Mouse (Mus musculus) lung, postnatal 0 days (tissue): ENCODE results near the gene Fbxo3. TPM values are rescaled to one million over a fixed set of nuclear protein-coding genes. Genes with fewer than 3 reads are reported as not detected.

ENCODE experiments used
- ATAC-seq: fragments of 200-750 bp; cut with Nextera tagmentation; 2 replicates; pipeline ENCODE4 v1.8.0; 2017; ENCODE audit warnings: moderate library complexity
- DNase-seq: peaks from one replicate; pipeline ENCODE4 v3.0.0-alpha.2; 2016; ENCODE audit warnings: low spot score
- H3K27ac ChIP-seq: fragments of 300-500 bp; sonication (generic); 2 replicates; pipeline ENCODE4 v1.5.1; 2014; ENCODE audit warnings: antibody characterized with exemption, mild to moderate bottlenecking, low read length, mixed read lengths
- H3K27me3 ChIP-seq: fragments of 300-500 bp; sonication (generic); replicated peaks from 2 replicates; pipeline ENCODE4 v1.6.1; 2014; ENCODE audit warnings: low read length, mixed read lengths; ENCODE audit not compliant: insufficient read depth
- H3K36me3 ChIP-seq: fragments of 300-500 bp; sonication (generic); 2 replicates; pipeline ENCODE4 v1.6.1; 2014; ENCODE audit warnings: low read length, mixed read lengths; ENCODE audit not compliant: insufficient read depth
- H3K4me1 ChIP-seq: fragments of 300-500 bp; sonication (generic); 2 replicates; pipeline ENCODE4 v1.6.1; 2014; ENCODE audit warnings: antibody characterized with exemption, low read depth, low read length, mixed read lengths; ENCODE audit not compliant: insufficient read depth
- H3K4me2 ChIP-seq: fragments of 300-500 bp; sonication (generic); replicated peaks from 2 replicates; pipeline ENCODE4 v1.6.1; 2014; ENCODE audit warnings: low read depth, mild to moderate bottlenecking, low read length, moderate library complexity, mixed read lengths
- H3K4me3 ChIP-seq: fragments of 300-500 bp; sonication (generic); 2 replicates; pipeline ENCODE4 v1.5.1; 2014; ENCODE audit warnings: low read depth, low read length
- H3K9ac ChIP-seq: fragments of 300-500 bp; sonication (generic); replicated peaks from 2 replicates; pipeline ENCODE4 v1.6.1; 2014; ENCODE audit warnings: low read depth, mild to moderate bottlenecking
- H3K9me3 ChIP-seq: fragments of 300-500 bp; sonication (generic); 2 replicates; pipeline ENCODE4 v1.6.1; 2016; ENCODE audit warnings: low read length, mixed read lengths
- CTCF ChIP-seq: IDR thresholded peaks from 2 replicates; pipeline ENCODE4 v1.5.1; 2016; ENCODE audit warnings: antibody characterized with exemption, mild to moderate bottlenecking
- EP300 ChIP-seq: IDR thresholded peaks from 2 replicates; pipeline ENCODE4 v1.6.1; 2016; ENCODE audit warnings: antibody characterized with exemption, mild to moderate bottlenecking, control low read depth
- WGBS: fragments of 180-500 bp; shearing (Covaris S2); extraction: QIAGEN DNeasy Blood & Tissue Kit; methylation state at CpG from one replicate; pipeline ENCODE4 v1.1.7; 2014; 5-methylcytosine and 5-hydroxymethylcytosine counted together
- polyA plus RNA-seq: library from polyadenylated mRNA; unstranded; fragments of >200 nt; fragmentation: Nextera tagmentation; extraction: Ambion mirVana; gene quantifications from 2 replicates; pipeline ENCODE4 v1.2.1, GENCODE M21; 2015

Fbxo3 gene
- polyA plus RNA-seq, 1 experiment from 2014 or later: 38.3 TPM

GRCm38 (mm10) chr2:104023096-104023495 lies 4.4 kb upstream of the Fbxo3 start:
- ATAC-seq (no peak), DNase-seq (no peak)
- H3K36me3 ChIP-seq: no peaks in the 10 kb centered on the region
- H3K27ac ChIP-seq: no peak overlapping the region
- H3K4me3 ChIP-seq: no peak overlapping the region
- TF ChIP-seq CTCF (no peak), EP300 (no peak)
- no peaks in the 10 kb centered on the region for H3K27me3 ChIP-seq
- H3K4me1 ChIP-seq: no peaks in the 10 kb centered on the region
- 83% methylated on average over 7 of the region's 7 CpGs for WGBS
- H3K4me2 ChIP-seq: no peak overlapping the region
- no peak overlapping the region for H3K9ac ChIP-seq
- no peaks in the 10 kb centered on the region for H3K9me3 ChIP-seq

- 87% methylated on average over 4 of the region's 4 CpGs for WGBS
- DNase-seq: no peak
- Histone ChIP-seq H3K27ac (no peak overlapping the region), H3K27me3 (no peaks in the 10 kb centered on the region), H3K36me3 (no peaks in the 10 kb centered on the region), H3K4me3 (no peak overlapping the region), H3K9ac (no peak overlapping the region), H3K9me3 (no peaks in the 10 kb centered on the region), H3K4me2 (no peak overlapping the region), H3K4me1 (peaks cover 7% of the 10 kb centered on the region; the same call in 1 of the 2 replicates)
- no peak for TF ChIP-seq CTCF
- no peak for TF ChIP-seq EP300
- ATAC-seq: no peak
Measured at GRCm38 (mm10) chr2:104024656-104025055, 2.9 kb upstream of the Fbxo3 start.

- peaks cover 4% of the 10 kb centered on the region; the same call in 1 of the 2 replicates for H3K36me3 ChIP-seq
Measured at GRCm38 (mm10) chr2:104028139-104028723, 710 bp downstream of the Fbxo3 start, which contains the start of gene 4931422A03Rik. Gene 4931422A03Rik, minus strand, starts transcription at chr2:104028361.

GRCm38 (mm10) chr2:104029074-104029473 lies 1.6 kb downstream of the Fbxo3 start:
- DNase-seq (peak; percentile 10), ATAC-seq (no peak)
- H3K4me3 ChIP-seq: peak overlapping the region; percentile 84; the same call in 1 of the 2 replicates
- WGBS: 46% methylated on average over 2 of the region's 2 CpGs
- no peaks in the 10 kb centered on the region for H3K9me3 ChIP-seq
- TF ChIP-seq CTCF (no peak), EP300 (no peak)
- H3K27ac ChIP-seq: no peak overlapping the region
- H3K4me1 ChIP-seq: peaks cover 7% of the 10 kb centered on the region; the same call in 1 of the 2 replicates
- H3K36me3 ChIP-seq: peaks cover 6% of the 10 kb centered on the region; the same call in 1 of the 2 replicates
- H3K4me2 ChIP-seq: peak overlapping the region; percentile 81
- 0 out of 2 replicates have a peak overlapping the region, but pooled peaks have one; percentile 97 for H3K9ac ChIP-seq
- H3K27me3 ChIP-seq: no peaks in the 10 kb centered on the region

More at GRCm38 (mm10) chr2:104028139-104028723, 710 bp downstream of the Fbxo3 start, which contains the start of gene 4931422A03Rik:
- no peak for TF ChIP-seq CTCF
- TF ChIP-seq EP300: no peak
- no peaks in the 10 kb centered on the region for H3K9me3 ChIP-seq
- peak within 1 kb of the TSS; percentile 81 for H3K4me2 ChIP-seq
- under 1% methylated on average over 31 of the region's 32 CpGs for WGBS
- peak; percentile 38 for DNase-seq
- H3K27me3 ChIP-seq: no peaks in the 10 kb centered on the region
- peak; percentile 62 for ATAC-seq
- peak within 1 kb of the TSS; percentile 97 for H3K9ac ChIP-seq
- H3K4me3 ChIP-seq: peak within 1 kb of the TSS; percentile 84
- peak within 1 kb of the TSS; percentile 81 for H3K27ac ChIP-seq
- H3K4me1 ChIP-seq: peaks cover 7% of the 10 kb centered on the region; the same call in 1 of the 2 replicates

GRCm38 (mm10) chr2:104030381-104030780 lies 2.9 kb downstream of the Fbxo3 start:
- Histone ChIP-seq H3K4me2 (no peak overlapping the region), H3K4me3 (no peak overlapping the region), H3K4me1 (peaks cover 7% of the 10 kb centered on the region; the same call in 1 of the 2 replicates), H3K9ac (no peak overlapping the region), H3K9me3 (no peaks in the 10 kb centered on the region), H3K27ac (no peak overlapping the region), H3K36me3 (peaks cover 8% of the 10 kb centered on the region; the same call in 1 of the 2 replicates), H3K27me3 (no peaks in the 10 kb centered on the region)
- TF ChIP-seq CTCF (no peak), EP300 (no peak)
- DNase-seq: no peak
- 78% methylated on average over 3 of the region's 3 CpGs for WGBS
- ATAC-seq: no peak

- Histone ChIP-seq H3K9ac (no peak overlapping the region), H3K4me3 (no peak overlapping the region), H3K4me1 (peaks cover 7% of the 10 kb centered on the region; the same call in 1 of the 2 replicates), H3K36me3 (peaks cover 8% of the 10 kb centered on the region; the same call in 1 of the 2 replicates), H3K27me3 (no peaks in the 10 kb centered on the region), H3K4me2 (no peak overlapping the region), H3K27ac (no peak overlapping the region), H3K9me3 (no peaks in the 10 kb centered on the region)
- TF ChIP-seq CTCF (no peak), EP300 (no peak)
- no peak for DNase-seq
- no peak for ATAC-seq
- WGBS: 78% methylated on average over 3 of the region's 3 CpGs
Measured at GRCm38 (mm10) chr2:104032056-104032455, 4.5 kb downstream of the Fbxo3 start.
